Mouse (Mus musculus) layer of hippocampus, postnatal 10 days (tissue): ENCODE measurements at regions not wholly inside any gene's neighbourhood (a gene's known extent, or its start where the extent isn't known, plus 50 kb on each side); places are given as distances from the start of the nearest gene placed in this dataset.
A peak's percentile ranks its signal among the peaks of the same experiment; 100 is the strongest.

Source experiments
- DNase-seq, 2 experiments: peaks; one replicate each; pipeline ENCODE4 v3.0.0; 2021; ENCODE audit warnings: low spot score in 2 of 2

- DNase-seq: no peak
These were observed 246.9 kb downstream of the Rpl36a-ps1 start for GRCm38 (mm10) chr14:98747159-98747775.

GRCm38 (mm10) chr14:98730375-98730774 is 263.7 kb downstream of the Rpl36a-ps1 start:
- no peak for DNase-seq

GRCm38 (mm10) chr14:98728863-98729262 is 265.3 kb downstream of the Rpl36a-ps1 start:
- DNase-seq: no peak

GRCm38 (mm10) chr14:98722481-98722880 is 271.6 kb downstream of the Rpl36a-ps1 start:
- no peak for DNase-seq

GRCm38 (mm10) chr14:98721033-98721432 is 273.1 kb downstream of the Rpl36a-ps1 start:
- DNase-seq: no peak

GRCm38 (mm10) chr14:98708045-98708444 is 286.1 kb downstream of the Rpl36a-ps1 start:
- no peak for DNase-seq

- no peak for DNase-seq
These were observed 286.5 kb downstream of the Rpl36a-ps1 start for GRCm38 (mm10) chr14:98707574-98707973.

GRCm38 (mm10) chr14:98703289-98703688 is 290.8 kb downstream of the Rpl36a-ps1 start:
- DNase-seq: no peak

GRCm38 (mm10) chr14:98656533-98656932 is 337.6 kb downstream of the Rpl36a-ps1 start:
- no peak for DNase-seq

- DNase-seq: no peak
These were observed 339.8 kb downstream of the Rpl36a-ps1 start for GRCm38 (mm10) chr14:98654191-98654809.

GRCm38 (mm10) chr14:98651221-98651620 is 342.9 kb downstream of the Rpl36a-ps1 start:
- no peak for DNase-seq

GRCm38 (mm10) chr14:98650520-98650919 is 343.6 kb downstream of the Rpl36a-ps1 start:
- no peak for DNase-seq

- DNase-seq: no peak
These were observed 346.5 kb downstream of the Rpl36a-ps1 start for GRCm38 (mm10) chr14:98647614-98648013.

- DNase-seq: no peak
These were observed 350.4 kb downstream of the Rpl36a-ps1 start for GRCm38 (mm10) chr14:98643756-98644155.

- DNase-seq: no peak
These were observed 351.3 kb downstream of the Rpl36a-ps1 start for GRCm38 (mm10) chr14:98642661-98643331.

GRCm38 (mm10) chr14:98629026-98629425 is 365.1 kb downstream of the Rpl36a-ps1 start:
- DNase-seq: no peak

GRCm38 (mm10) chr14:98626476-98626875 is 367.6 kb downstream of the Rpl36a-ps1 start:
- no peak for DNase-seq

GRCm38 (mm10) chr14:98625867-98626266 is 368.3 kb downstream of the Rpl36a-ps1 start:
- no peak for DNase-seq

- DNase-seq: no peak
These were observed 388.3 kb downstream of the Rpl36a-ps1 start for GRCm38 (mm10) chr14:98605772-98606171.

- no peak for DNase-seq
These were observed 397.9 kb downstream of the Rpl36a-ps1 start for GRCm38 (mm10) chr14:98596252-98596651.

- DNase-seq: peak; percentile 8 to 19
These were observed 404.3 kb downstream of the Rpl36a-ps1 start for GRCm38 (mm10) chr14:98589846-98590245.

- DNase-seq: no peak
These were observed 402.1 kb upstream of the Dach1 start for GRCm38 (mm10) chr14:98571644-98572043.
